Mouse (Mus musculus) midbrain, embryonic 16.5 days (tissue): ENCODE results near the gene Ifna15. TPM values are rescaled to one million over a fixed set of nuclear protein-coding genes. Genes with fewer than 3 reads are reported as not detected.
"Not testable (repeated sequence)": the region's sequence is repeated elsewhere in the genome, so short reads cannot be mapped to it uniquely, and the experiment has no call there.

ENCODE experiments used
- ATAC-seq: fragments of 200-750 bp; cut with Nextera tagmentation; 2 replicates; pipeline ENCODE4 v1.8.0; 2017; ENCODE audit warnings: moderate TSS enrichment
- H3K27ac ChIP-seq: fragments of 300-500 bp; sonication (generic); 2 replicates; pipeline ENCODE4 v1.5.1; 2014; ENCODE audit warnings: mild to moderate bottlenecking, low read length, mixed read lengths
- H3K27me3 ChIP-seq: fragments of 300-500 bp; sonication (generic); 2 replicates; pipeline ENCODE4 v1.6.1; 2014; ENCODE audit warnings: low read depth, low read length, mixed read lengths; ENCODE audit not compliant: control insufficient read depth, insufficient read depth
- H3K36me3 ChIP-seq: fragments of 300-500 bp; sonication (generic); 2 replicates; pipeline ENCODE4 v1.6.1; 2014; ENCODE audit warnings: mild to moderate bottlenecking, low read length, moderate library complexity, mixed read lengths; ENCODE audit not compliant: control insufficient read depth, insufficient read depth
- H3K4me1 ChIP-seq: fragments of 300-500 bp; sonication (generic); 2 replicates; pipeline ENCODE4 v1.6.1; 2014; ENCODE audit warnings: mild to moderate bottlenecking, low read length, mixed read lengths; ENCODE audit not compliant: control insufficient read depth, insufficient read depth
- H3K4me2 ChIP-seq: fragments of 300-500 bp; sonication (generic); 2 replicates; pipeline ENCODE4 v1.6.1; 2014; ENCODE audit warnings: mild to moderate bottlenecking, low read length, mixed read lengths
- H3K4me3 ChIP-seq: fragments of 300-500 bp; sonication (generic); 2 replicates; pipeline ENCODE4 v1.5.1; 2014; ENCODE audit warnings: low read depth, mild to moderate bottlenecking, low read length, moderate library complexity, mixed read lengths
- H3K9ac ChIP-seq: fragments of 300-500 bp; sonication (generic); 2 replicates; pipeline ENCODE4 v1.6.1; 2014; ENCODE audit warnings: low read depth, low read length, mixed read lengths
- H3K9me3 ChIP-seq: fragments of 300-500 bp; sonication (generic); replicated peaks from 2 replicates; pipeline ENCODE4 v1.6.1; 2014; ENCODE audit warnings: mild to moderate bottlenecking, low read length, mixed read lengths; ENCODE audit not compliant: control insufficient read depth, poor library complexity, severe bottlenecking
- WGBS: fragments of 180-500 bp; shearing (Covaris S2); extraction: QIAGEN DNeasy Blood & Tissue Kit; methylation state at CpG from one replicate; pipeline ENCODE4 v1.1.7; 2014; 5-methylcytosine and 5-hydroxymethylcytosine counted together
- polyA plus RNA-seq: library from polyadenylated mRNA; unstranded; fragments of >200 nt; fragmentation: Nextera tagmentation; extraction: Ambion mirVana; gene quantifications from 2 replicates; pipeline ENCODE4 v1.2.1, GENCODE M21; 2015

Ifna15 gene
- not detected in 2 replicates for polyA plus RNA-seq

GRCm38 (mm10) chr4:88558145-88558544 is at the start of gene Ifna15:
Ifna15 (minus strand) TSS chr4:88558245.
- not testable (repeated sequence) for H3K4me3 ChIP-seq, ATAC-seq, H3K27ac ChIP-seq, H3K4me1 ChIP-seq, H3K9me3 ChIP-seq, H3K4me2 ChIP-seq, H3K27me3 ChIP-seq, H3K36me3 ChIP-seq, H3K9ac ChIP-seq

GRCm38 (mm10) chr4:88603276-88603675 is 45.2 kb upstream of the Ifna15 start, which contains the start of gene Ifna12:
Ifna12 (minus strand) TSS chr4:88603376.
- Histone ChIP-seq H3K27me3 (no peaks in the 10 kb centered on the region), H3K9me3 (no peaks in the 10 kb centered on the region), H3K4me2 (no peak within 1 kb of the TSS), H3K4me3 (no peak within 1 kb of the TSS), H3K9ac (no peak within 1 kb of the TSS), H3K4me1 (no peaks in the 10 kb centered on the region), H3K36me3 (no peaks in the 10 kb centered on the region), H3K27ac (no peak within 1 kb of the TSS)
- ATAC-seq = no peak

- no peak within 1 kb of the TSS for H3K4me3 ChIP-seq
- H3K36me3 ChIP-seq = no peaks in the 10 kb centered on the region
- no peak for ATAC-seq
- 86% methylated on average over 1 of the region's 1 CpGs for WGBS
- H3K9me3 ChIP-seq = no peaks in the 10 kb centered on the region
- no peak within 1 kb of the TSS for H3K27ac ChIP-seq
- no peak within 1 kb of the TSS for H3K9ac ChIP-seq
- no peaks in the 10 kb centered on the region for H3K27me3 ChIP-seq
- H3K4me1 ChIP-seq = no peaks in the 10 kb centered on the region
- H3K4me2 ChIP-seq = no peak within 1 kb of the TSS
These were observed 34.2 kb upstream of the Ifna15 start, which contains the start of gene Ifna9 for GRCm38 (mm10) chr4:88592285-88592684. Ifna9 (minus strand) TSS chr4:88592385.

GRCm38 (mm10) chr4:88571698-88572097 is 13.7 kb upstream of the Ifna15 start, which contains the start of gene Ifna14:
Ifna14 (minus strand) TSS chr4:88571798.
- WGBS = 75% methylated on average over 1 of the region's 1 CpGs
- no peaks in the 10 kb centered on the region for H3K27me3 ChIP-seq
- H3K4me2 ChIP-seq = no peak within 1 kb of the TSS
- H3K9me3 ChIP-seq = no peaks in the 10 kb centered on the region
- H3K27ac ChIP-seq = no peak within 1 kb of the TSS
- H3K9ac ChIP-seq = no peak within 1 kb of the TSS
- no peaks in the 10 kb centered on the region for H3K36me3 ChIP-seq
- H3K4me3 ChIP-seq = no peak within 1 kb of the TSS
- no peak for ATAC-seq
- H3K4me1 ChIP-seq = no peaks in the 10 kb centered on the region

GRCm38 (mm10) chr4:88561791-88562190 is 3.7 kb upstream of the Ifna15 start:
- 100% methylated on average over 1 of the region's 1 CpGs for WGBS
- H3K27me3 ChIP-seq = no peaks in the 10 kb centered on the region
- no peak overlapping the region for H3K4me3 ChIP-seq
- H3K9me3 ChIP-seq = no peaks in the 10 kb centered on the region
- ATAC-seq = no peak
- H3K36me3 ChIP-seq = no peaks in the 10 kb centered on the region
- no peak overlapping the region for H3K4me2 ChIP-seq
- H3K27ac ChIP-seq = no peak overlapping the region
- H3K4me1 ChIP-seq = no peaks in the 10 kb centered on the region
- no peak overlapping the region for H3K9ac ChIP-seq

GRCm38 (mm10) chr4:88550161-88550945 is 7.7 kb downstream of the Ifna15 start:
- Histone ChIP-seq H3K4me1 (no peaks in the 10 kb centered on the region), H3K9me3 (no peaks in the 10 kb centered on the region), H3K9ac (no peak overlapping the region), H3K4me2 (peak overlapping the region; percentile 42), H3K4me3 (no peak overlapping the region; the same call in 1 of the 2 replicates), H3K27me3 (no peaks in the 10 kb centered on the region), H3K27ac (no peak overlapping the region), H3K36me3 (no peaks in the 10 kb centered on the region)
- no peak for ATAC-seq
- WGBS = 35% methylated on average over 22 of the region's 22 CpGs

GRCm38 (mm10) chr4:88547986-88548385 is 10.1 kb downstream of the Ifna15 start:
- no peak overlapping the region for H3K9ac ChIP-seq
- no peaks in the 10 kb centered on the region for H3K36me3 ChIP-seq
- H3K27ac ChIP-seq = no peak overlapping the region
- no peaks in the 10 kb centered on the region for H3K9me3 ChIP-seq
- no peaks in the 10 kb centered on the region for H3K4me1 ChIP-seq
- H3K4me3 ChIP-seq = no peak overlapping the region
- 92% methylated on average over 1 of the region's 1 CpGs for WGBS
- H3K4me2 ChIP-seq = no peak overlapping the region
- no peak for ATAC-seq
- H3K27me3 ChIP-seq = no peaks in the 10 kb centered on the region

- H3K4me3 ChIP-seq = no peak overlapping the region
- H3K4me2 ChIP-seq = no peak overlapping the region
- ATAC-seq = peak; percentile 92
- H3K27me3 ChIP-seq = no peaks in the 10 kb centered on the region
- 39% methylated on average over 2 of the region's 2 CpGs for WGBS
- H3K27ac ChIP-seq = no peak overlapping the region
- no peaks in the 10 kb centered on the region for H3K9me3 ChIP-seq
- H3K9ac ChIP-seq = no peak overlapping the region
- H3K4me1 ChIP-seq = no peaks in the 10 kb centered on the region
- no peaks in the 10 kb centered on the region for H3K36me3 ChIP-seq
These were observed 14.3 kb downstream of the Ifna15 start for GRCm38 (mm10) chr4:88543649-88544234.

- Histone ChIP-seq H3K4me3 (no peak overlapping the region), H3K27me3 (no peaks in the 10 kb centered on the region), H3K36me3 (no peaks in the 10 kb centered on the region), H3K27ac (no peak overlapping the region), H3K4me2 (no peak overlapping the region), H3K4me1 (no peaks in the 10 kb centered on the region), H3K9me3 (no peaks in the 10 kb centered on the region), H3K9ac (no peak overlapping the region)
- no peak for ATAC-seq
- WGBS = 83% methylated on average over 12 of the region's 12 CpGs
These were observed 20.7 kb downstream of the Ifna15 start for GRCm38 (mm10) chr4:88537328-88537727.
